Comparison of ENCODE assay signal across 18 mouse cellular contexts in the genomic region with DNA sequence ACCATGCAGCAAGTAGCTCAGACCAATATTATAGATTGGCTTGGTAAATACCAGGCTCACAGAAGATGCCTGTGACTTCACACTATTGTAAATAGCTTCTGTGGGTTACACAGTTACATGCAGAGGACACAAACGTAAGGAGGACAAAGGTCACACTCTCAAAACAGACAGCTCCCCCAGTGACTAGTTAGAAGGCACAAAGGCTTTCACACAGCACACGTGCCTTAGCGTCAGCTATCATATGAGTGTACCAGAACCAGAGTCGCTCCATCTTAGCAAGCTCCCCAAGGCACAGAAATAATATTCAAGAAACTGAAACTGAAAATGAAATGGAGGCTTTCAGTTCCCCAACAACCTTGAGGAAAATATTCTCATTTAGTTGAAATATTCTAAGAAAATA. TPM values are rescaled to one million over a fixed set of nuclear protein-coding genes. Genes with fewer than 3 reads are reported as not detected.
A peak's percentile ranks its signal among the peaks of the same experiment; 100 is the strongest.
DNase-seq lines count a peak whose midpoint lies in the region; ATAC-seq lines count a peak whose summit lies in the region.
"Had no signal": no experiment of that assay in that cellular context is flagged by ENCODE, and none has a peak within 500 bp of the region (broad histone marks: within the 10 kb centered on the region; RNA-seq: fewer than 3 reads in every experiment).

No protein-coding gene starts in this region.

- WGBS in liver, embryonic 13.5 days (ENCODE audit: insufficient replicate concordance), result 56% methylated on average over 4 of the region's 4 CpGs
- 68% methylated on average over 4 of the region's 4 CpGs for WGBS in forebrain, embryonic 11.5 days
- 63% methylated on average over 4 of the region's 4 CpGs for WGBS in forebrain, embryonic 16.5 days

- H3K9me3 ChIP-seq in liver, embryonic 13.5 days (replicated peaks), result no peaks in the 10 kb centered on the region
- H3K9me3 ChIP-seq in forebrain, embryonic 11.5 days (ENCODE audit: control insufficient read depth, low read length), result no peaks in the 10 kb centered on the region
- no peaks in the 10 kb centered on the region for H3K9me3 ChIP-seq in forebrain, embryonic 16.5 days (ENCODE audit: control insufficient read depth, low read length)
- H3K9me3 ChIP-seq: embryonic facial prominence, embryonic 10.5 days; forebrain, embryonic 13.5 days; limb, embryonic 15.5 days had no signal

- peak; percentile 65 for ATAC-seq in activated CD4-positive, CD25-positive, alpha-beta regulatory T cell, adult 4 months
- peak; percentile 23; the same call in 1 of the 2 replicates for ATAC-seq in liver, embryonic 13.5 days (ENCODE audit: low read depth)
- ATAC-seq in megakaryocyte progenitor cell, adult 5-6 weeks (replicated peaks; ENCODE audit: poor library complexity), result 0 out of 2 replicates have a peak, but pooled peaks have one; percentile 26
- ATAC-seq in forebrain, embryonic 11.5 days (replicated peaks; ENCODE audit: low FRiP score), result no peak
- no peak for ATAC-seq in forebrain, embryonic 16.5 days
- ATAC-seq: forebrain, embryonic 13.5 days had no signal

- H3K4me1 ChIP-seq in liver, embryonic 13.5 days (replicated peaks), result peaks cover 4% of the 10 kb centered on the region; the same call in 1 of the 2 replicates
- no peaks in the 10 kb centered on the region for H3K4me1 ChIP-seq in forebrain, embryonic 11.5 days (replicated peaks; ENCODE audit: control insufficient read depth, insufficient read depth, low read length)
- H3K4me1 ChIP-seq in forebrain, embryonic 16.5 days (replicated peaks; ENCODE audit: control insufficient read depth, insufficient read depth, low read length), result no peaks in the 10 kb centered on the region
- H3K4me1 ChIP-seq: embryonic facial prominence, embryonic 10.5 days; forebrain, embryonic 13.5 days; limb, embryonic 15.5 days had no signal

- H3K36me3 ChIP-seq in liver, embryonic 13.5 days, result no peaks in the 10 kb centered on the region
- H3K36me3 ChIP-seq in forebrain, embryonic 11.5 days (ENCODE audit: control insufficient read depth, insufficient read depth, low read length), result no peaks in the 10 kb centered on the region
- H3K36me3 ChIP-seq in forebrain, embryonic 16.5 days (ENCODE audit: control insufficient read depth, insufficient read depth), result no peaks in the 10 kb centered on the region
- H3K36me3 ChIP-seq: embryonic facial prominence, embryonic 10.5 days; limb, embryonic 15.5 days had no signal

- no peaks in the 10 kb centered on the region for H3K27me3 ChIP-seq in liver, embryonic 13.5 days
- no peaks in the 10 kb centered on the region for H3K27me3 ChIP-seq in forebrain, embryonic 11.5 days (ENCODE audit: control insufficient read depth, insufficient read depth, low read length)
- no peaks in the 10 kb centered on the region for H3K27me3 ChIP-seq in forebrain, embryonic 16.5 days (replicated peaks; ENCODE audit: control insufficient read depth, insufficient read depth, low read length)
- H3K27me3 ChIP-seq: forebrain, embryonic 13.5 days; limb, embryonic 15.5 days had no signal

- no peak overlapping the region for H3K27ac ChIP-seq in liver, embryonic 13.5 days
- H3K27ac ChIP-seq in forebrain, embryonic 11.5 days (ENCODE audit: low read depth, low read length), result no peak overlapping the region
- H3K27ac ChIP-seq in forebrain, embryonic 16.5 days (ENCODE audit: low read length), result no peak overlapping the region
- H3K27ac ChIP-seq: embryonic facial prominence, embryonic 10.5 days; forebrain, embryonic 13.5 days; kidney, postnatal 0 days; limb, embryonic 15.5 days had no signal

- H3K4me2 ChIP-seq in liver, embryonic 13.5 days, result no peak overlapping the region
- no peak overlapping the region for H3K4me2 ChIP-seq in forebrain, embryonic 11.5 days (ENCODE audit: low read depth, low read length, severe bottlenecking)
- no peak overlapping the region for H3K4me2 ChIP-seq in forebrain, embryonic 16.5 days (ENCODE audit: low read length)
- H3K4me2 ChIP-seq: forebrain, embryonic 13.5 days; limb, embryonic 15.5 days had no signal

- DNase-seq in B cell, adult 2 months, result peak; percentile 25 to 36
- no peak for DNase-seq in liver, embryonic 13.5 days
- no peak for DNase-seq in cerebellum, postnatal 10 days
- no peak for DNase-seq in right cerebral cortex, postnatal 10 days (ENCODE audit: low spot score in 2 of 2)
- DNase-seq in forebrain, embryonic 11.5 days (ENCODE audit: low spot score), result no peak
- DNase-seq: cerebellum, adult 2 months; gastrocnemius, postnatal 14 days; layer of hippocampus, postnatal 36 days; lung, postnatal 10 days; retina, postnatal 1 day; right cerebral cortex, postnatal 4 days had no signal

- H3K4me3 ChIP-seq in liver, embryonic 13.5 days (replicated peaks), result no peak overlapping the region
- H3K4me3 ChIP-seq in forebrain, embryonic 11.5 days (ENCODE audit: low read depth, low read length), result no peak overlapping the region
- no peak overlapping the region for H3K4me3 ChIP-seq in forebrain, embryonic 16.5 days (replicated peaks; ENCODE audit: low read length)
- H3K4me3 ChIP-seq: embryonic facial prominence, embryonic 10.5 days; forebrain, embryonic 13.5 days; limb, embryonic 15.5 days had no signal

- H3K9ac ChIP-seq in liver, embryonic 13.5 days, result no peak overlapping the region
- no peak overlapping the region for H3K9ac ChIP-seq in forebrain, embryonic 11.5 days (ENCODE audit: low read length)
- H3K9ac ChIP-seq in forebrain, embryonic 16.5 days (replicated peaks; ENCODE audit: low read depth, low read length), result no peak overlapping the region
- H3K9ac ChIP-seq: forebrain, embryonic 13.5 days; limb, embryonic 15.5 days had no signal

RNA-seq across cellular contexts. Expression of gene Man2a1, which starts 10.1 kb away (rescaled TPM):
- 10 to 100 TPM; 11.8 to 13.5 TPM for polyA plus RNA-seq in activated CD4-positive, CD25-positive, alpha-beta regulatory T cell, adult 4 months (2017; shearing (Covaris generic))
- 3.6 and 4.0 TPM in 2 replicates for polyA plus RNA-seq in liver, embryonic 13.5 days (2015; fragmentation: Nextera tagmentation; extraction: Ambion mirVana)
- total RNA-seq in megakaryocyte progenitor cell, adult 5-6 weeks (2015), result 31.5 and 34.7 TPM in 2 replicates
- total RNA-seq in megakaryocyte progenitor cell, adult 5-6 weeks (2017), result 32.9 and 35.3 TPM in 2 replicates
- polyA plus RNA-seq in forebrain, embryonic 11.5 days (2014; fragmentation: Nextera tagmentation; extraction: Ambion mirVana), result 4.4 and 5.1 TPM in 2 replicates
- polyA plus RNA-seq in forebrain, embryonic 16.5 days (2015; fragmentation: Nextera tagmentation; extraction: Ambion mirVana), result 3.9 and 4.4 TPM in 2 replicates

Comparison
In these comparisons a context has a peak if more than half of its experiments do, and no peak if none do; other contexts are left out.
1. DNase-seq: peak in B cell, adult 2 months (2 of 2); none in liver, embryonic 13.5 days (single experiment), cerebellum, postnatal 10 days (0 of 2), right cerebral cortex, postnatal 10 days (0 of 2) and forebrain, embryonic 11.5 days (single experiment).
2. ATAC-seq: peak in activated CD4-positive, CD25-positive, alpha-beta regulatory T cell, adult 4 months (single experiment), liver, embryonic 13.5 days (single experiment) and megakaryocyte progenitor cell, adult 5-6 weeks (single experiment); none in forebrain, embryonic 11.5 days (single experiment) and forebrain, embryonic 16.5 days (single experiment).